Mouse (Mus musculus) left cerebral cortex, adult 18-20 months (tissue): Measurements from ENCODE around the gene 4933425L06Rik. TPM values are rescaled to one million over a fixed set of nuclear protein-coding genes. Genes with fewer than 3 reads are reported as not detected.

Source experiments
- DNase-seq, 2 experiments: peaks; one replicate each; pipeline ENCODE4 v3.0.0; 2021 to 2022; ENCODE audit warnings: low spot score in 2 of 2, mixed read lengths in 1 of 2
- total RNA-seq, 2 experiments: library from RNA; stranded (reverse); gene quantifications; 2 replicates each; pipeline ENCODE4 v1.2.3; 2021

Gene 4933425L06Rik
- total RNA-seq, 2 experiments from 2014 or later: not detected

DNA sequence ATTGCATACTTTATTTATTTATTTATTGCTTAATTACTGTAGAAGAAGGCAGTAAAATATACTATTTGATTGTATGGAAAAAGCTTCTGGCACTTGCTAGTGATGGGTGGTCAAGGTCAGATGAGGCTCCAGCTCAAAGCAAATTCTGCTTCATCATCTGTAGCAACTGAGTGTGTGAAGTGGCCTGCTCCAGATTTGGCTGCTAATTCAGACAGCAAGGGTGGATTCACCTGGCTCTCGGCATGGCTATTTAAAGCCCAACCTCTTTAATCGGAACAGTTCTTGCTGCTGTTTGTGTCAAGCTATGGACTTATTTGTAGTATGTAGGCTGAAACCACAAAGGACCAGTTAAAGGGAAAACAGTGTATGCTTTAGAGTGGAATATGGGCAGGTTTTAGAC, 50.9 kb downstream of the 4933425L06Rik start:
- DNase-seq: no peak

DNA sequence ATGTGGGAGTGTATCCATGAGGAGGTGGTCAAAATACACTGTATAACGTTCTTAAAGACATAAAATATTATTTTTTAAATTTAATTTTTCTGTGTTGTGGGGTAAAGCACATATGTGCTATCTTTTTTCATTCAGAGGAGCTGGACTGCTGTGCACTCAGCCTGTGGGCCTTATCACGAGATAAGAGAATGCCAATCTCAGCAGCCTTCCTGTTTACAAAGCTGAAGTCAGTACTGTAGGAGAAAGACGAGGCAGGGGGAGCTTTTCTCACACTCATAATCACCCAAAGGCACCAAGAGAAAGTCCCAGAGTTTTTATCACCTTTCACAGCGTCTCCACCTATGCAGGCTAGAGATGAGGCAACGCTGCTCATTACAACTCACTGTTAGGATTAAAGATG, 52.5 kb downstream of the 4933425L06Rik start:
- no peak for DNase-seq

DNA sequence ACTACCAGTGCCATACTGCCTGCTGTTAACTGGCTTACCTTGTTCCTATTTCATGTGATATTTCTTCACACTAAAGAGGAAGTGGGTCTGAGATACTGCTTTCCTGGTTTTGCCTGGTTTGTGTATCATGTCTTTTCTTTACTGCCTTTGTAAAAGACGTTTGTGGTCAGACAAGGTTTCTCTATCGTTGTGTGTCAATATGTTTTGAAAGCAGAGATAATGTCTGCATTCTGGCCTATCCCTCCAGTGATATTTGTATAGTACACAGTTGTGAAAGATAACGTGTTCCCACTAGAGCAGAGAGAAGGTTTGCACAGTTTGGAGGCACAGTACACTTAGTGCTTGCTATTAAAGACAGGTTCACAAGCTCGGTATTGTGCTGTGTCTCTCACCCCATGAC, 58.0 kb downstream of the 4933425L06Rik start:
- no peak for DNase-seq

DNA sequence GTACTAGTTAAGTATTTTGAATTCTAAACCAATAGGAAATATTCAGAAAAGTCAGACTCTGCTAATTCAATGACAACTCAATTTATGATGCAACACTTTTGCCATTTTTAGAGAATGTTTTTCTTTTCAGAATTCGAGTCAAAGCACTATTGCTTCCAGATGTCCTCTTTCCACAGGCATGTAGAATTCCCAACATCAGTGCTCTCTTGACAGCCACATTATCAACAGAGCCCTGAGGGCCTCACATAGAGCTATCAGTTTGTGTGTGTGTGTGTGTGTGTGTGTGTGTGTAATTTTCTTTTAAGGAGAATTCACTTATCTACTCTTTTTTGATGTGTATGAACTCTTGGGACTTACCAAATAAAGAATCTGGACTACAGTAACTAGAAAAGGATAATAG, 64.9 kb downstream of the 4933425L06Rik start:
- no peak for DNase-seq

DNA sequence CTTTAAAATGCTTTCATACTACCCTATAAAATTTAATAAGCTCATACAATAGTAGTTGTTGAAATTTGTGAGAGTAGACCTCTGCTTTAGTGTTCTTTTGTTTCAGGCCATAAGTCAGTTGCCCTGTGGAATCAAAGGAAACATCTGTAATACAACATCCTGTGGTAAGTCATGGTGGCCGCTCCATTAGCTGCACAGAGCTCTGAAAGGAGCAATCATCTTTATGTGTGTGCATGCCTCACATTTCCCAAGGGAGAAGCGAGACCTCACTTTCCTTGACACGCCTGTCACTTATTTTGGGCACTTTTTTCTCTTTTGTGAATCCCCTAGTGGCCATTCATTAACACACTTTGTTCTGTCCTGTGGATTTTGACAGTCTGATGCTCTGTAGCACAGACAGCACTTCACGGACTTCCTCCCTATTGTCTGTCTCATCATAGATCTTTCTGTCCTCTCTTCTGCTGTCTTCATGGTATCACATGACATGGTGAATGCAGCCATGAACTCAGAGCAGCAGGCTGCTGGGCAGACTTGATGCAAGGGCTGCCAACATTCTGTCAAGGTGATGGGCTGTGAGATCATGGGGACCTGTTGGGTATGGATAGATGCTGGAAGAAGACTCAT, 66.0 kb downstream of the 4933425L06Rik start:
- DNase-seq: no peak

DNA sequence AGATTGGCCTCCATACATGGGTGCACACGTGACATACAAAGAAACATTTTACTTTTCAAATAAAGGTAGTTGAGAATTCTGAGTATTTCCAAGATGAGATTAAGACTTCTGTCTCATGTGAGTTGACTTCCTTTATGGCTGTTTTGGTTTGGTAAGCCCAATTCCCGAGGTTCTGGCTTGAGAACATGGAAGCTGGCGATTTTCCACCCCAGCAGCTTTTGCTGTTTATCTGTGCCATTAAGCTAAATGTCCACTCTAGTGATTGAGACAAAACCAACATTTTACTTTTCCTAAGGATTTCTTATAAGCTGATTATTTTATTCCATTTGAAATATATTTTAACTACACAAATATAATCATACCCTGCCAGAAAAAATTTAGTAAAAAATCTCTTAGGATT, 68.1 kb downstream of the 4933425L06Rik start:
- DNase-seq: no peak

DNA sequence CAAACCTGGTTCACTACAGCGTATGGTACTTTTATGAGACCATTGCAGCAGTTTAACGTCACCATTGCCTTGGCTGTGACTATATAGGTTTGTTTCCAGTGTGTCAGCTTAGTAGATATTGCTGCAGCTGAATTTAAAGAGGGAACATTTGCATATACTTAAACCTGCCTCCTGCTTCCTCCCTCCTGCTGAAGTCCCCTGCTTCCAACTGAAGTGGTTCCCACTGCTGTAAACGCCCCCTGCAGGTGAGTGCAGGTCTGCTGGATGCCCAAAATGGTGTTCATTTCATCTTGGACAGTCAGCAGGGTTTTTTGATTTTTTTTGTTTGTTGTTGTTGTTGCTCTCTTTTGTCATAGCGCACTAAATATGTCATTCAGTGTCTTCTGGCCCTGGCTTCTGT, 72.0 kb downstream of the 4933425L06Rik start:
- peak; percentile 9 to 29 for DNase-seq

DNA sequence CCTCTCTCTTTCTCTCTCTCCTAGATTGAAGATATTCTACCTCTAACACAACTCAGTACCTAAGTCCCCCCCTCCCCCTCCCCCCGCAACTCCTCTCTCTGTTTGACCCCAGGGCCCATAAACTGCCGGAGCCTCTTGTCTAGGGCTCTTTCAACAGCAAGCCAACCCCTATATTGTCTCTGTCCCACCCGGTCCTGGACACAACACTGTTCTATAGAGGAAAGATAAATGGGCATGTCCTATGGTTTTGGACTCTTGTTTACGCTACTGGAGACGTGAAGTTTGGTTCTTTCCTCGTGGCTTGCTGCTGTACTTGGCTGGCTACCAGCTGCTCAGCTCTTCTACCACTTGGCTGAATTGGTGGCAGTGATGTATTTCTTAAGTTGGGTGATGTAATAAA, 83.5 kb downstream of the 4933425L06Rik start:
- DNase-seq: no peak

Other genes with a start within 250 kb of the 4933425L06Rik start
- under 1 TPM in 1 of 2 experiments, not detected in 1; 0.35 TPM for gene Shisal2b, start 218.2 kb upstream of the 4933425L06Rik start, total RNA-seq
- gene Rgs7bp, start 27.2 kb upstream of the 4933425L06Rik start, total RNA-seq: 100 to 1,000 TPM; 164 to 171 TPM
- 10 to 100 TPM; 18.5 to 20.2 TPM for gene Rnf180, start 212.7 kb downstream of the 4933425L06Rik start, total RNA-seq